Mouse (Mus musculus) hindlimb bud, embryonic 11.5 days (tissue): Measurements from ENCODE around the gene Gsdma3.

Source experiments
- DNase-seq: peaks from one replicate; pipeline ENCODE4 v3.0.0-alpha.2; 2012; ENCODE audit warnings: low read depth, low spot score; ENCODE audit errors: extremely low spot score

Gene Gsdma3

GRCm38 (mm10) chr11:98625611-98626410, at the start of gene Gsdma3, which contains the start of gene Gm12355:
TSS of gene Gsdma3 (plus strand) at chr11:98626360.
TSS of gene Gm12355 (minus strand) at chr11:98625661.
- no peak for DNase-seq

- DNase-seq, result no peak
Measured at GRCm38 (mm10) chr11:98577776-98578175, 48.4 kb upstream of the Gsdma3 start.

- no peak for DNase-seq
Measured at GRCm38 (mm10) chr11:98580301-98581121, 45.6 kb upstream of the Gsdma3 start.

GRCm38 (mm10) chr11:98581286-98582029, 44.7 kb upstream of the Gsdma3 start:
- no peak for DNase-seq

- DNase-seq, result no peak
Measured at GRCm38 (mm10) chr11:98582030-98582388, 44.2 kb upstream of the Gsdma3 start.

GRCm38 (mm10) chr11:98582551-98583264, 43.5 kb upstream of the Gsdma3 start:
- no peak for DNase-seq

GRCm38 (mm10) chr11:98583265-98583552, 43.0 kb upstream of the Gsdma3 start:
- DNase-seq, result no peak

GRCm38 (mm10) chr11:98583571-98583970, 42.6 kb upstream of the Gsdma3 start:
- DNase-seq, result no peak

- DNase-seq, result no peak
Measured at GRCm38 (mm10) chr11:98584146-98584545, 42.0 kb upstream of the Gsdma3 start.

GRCm38 (mm10) chr11:98584629-98585177, 41.5 kb upstream of the Gsdma3 start:
- DNase-seq, result no peak

GRCm38 (mm10) chr11:98586087-98586891, 39.9 kb upstream of the Gsdma3 start:
- no peak for DNase-seq

GRCm38 (mm10) chr11:98586892-98587563, 39.1 kb upstream of the Gsdma3 start, which contains the start of gene Ormdl3:
TSS of gene Ormdl3 (minus strand) at chr11:98587368.
- DNase-seq, result peak; percentile 92

- peak; percentile 22 for DNase-seq
Measured at GRCm38 (mm10) chr11:98587684-98588546, 38.2 kb upstream of the Gsdma3 start.

GRCm38 (mm10) chr11:98588833-98589281, 37.3 kb upstream of the Gsdma3 start:
- DNase-seq, result no peak

GRCm38 (mm10) chr11:98589306-98589705, 36.9 kb upstream of the Gsdma3 start:
- DNase-seq, result no peak

- DNase-seq, result no peak
Measured at GRCm38 (mm10) chr11:98590548-98591445, 35.4 kb upstream of the Gsdma3 start.

- DNase-seq, result no peak
Measured at GRCm38 (mm10) chr11:98595021-98595420, 31.1 kb upstream of the Gsdma3 start.
